Mouse (Mus musculus): ENCODE data around the gene Rab35.

- TF ChIP-seq POLR2A (IDR thresholded peaks at IDR 0.05; ENCODE audit: extremely low read depth, insufficient read depth, low read length) (no peak), CTCF (IDR thresholded peaks at IDR 0.05; ENCODE audit: low read depth, low read length) (no peak)
These were observed 26.6 kb downstream of the Rab35 start for GRCm38 (mm10) chr5:115658352-115658751.

Data from liver, adult 2 months (tissue).